Mouse (Mus musculus) brain, embryonic 14.5 days (tissue): ENCODE data around the gene Crb1. TPM values are rescaled to one million over a fixed set of nuclear protein-coding genes. Genes with fewer than 3 reads are reported as not detected.

Experiments used
- DNase-seq: peaks from one replicate; pipeline ENCODE4 v3.0.0-alpha.2; 2011; ENCODE audit warnings: low read depth
- CTCF ChIP-seq: fragments of 200-500 bp; IDR thresholded peaks from 2 replicates; pipeline ENCODE4 v1.5.1; 2012; ENCODE audit warnings: inconsistent platforms, mild to moderate bottlenecking, moderate library complexity, borderline replicate concordance; ENCODE audit not compliant: insufficient read depth, insufficient read length; ENCODE audit errors: extremely low read depth
- POLR2A ChIP-seq: fragments of 200-500 bp; IDR thresholded peaks from 2 replicates; pipeline ENCODE4 v1.6.1; 2012; ENCODE audit warnings: mild to moderate bottlenecking, inconsistent platforms, borderline replicate concordance; ENCODE audit not compliant: poor library complexity, insufficient read depth, insufficient read length, severe bottlenecking; ENCODE audit errors: extremely low read depth
- polyA plus RNA-seq: library from polyadenylated mRNA; depleted of rRNA; stranded (reverse); fragments of >200 nt; gene quantifications from 2 replicates; pipeline ENCODE4 v1.2.3, GENCODE M21; 2012; rRNA removed

The Crb1 gene
- polyA plus RNA-seq, 1 experiment: 4.4 TPM

- peak; percentile 85 for DNase-seq
- TF ChIP-seq CTCF (no peak), POLR2A (no peak)
Measured at GRCm38 (mm10) chr1:139153006-139153405, 223.9 kb downstream of the Crb1 start.

Other genes starting within 250 kb of the Crb1 start
- gene Zbtb41, start 45.2 kb upstream of the Crb1 start, polyA plus RNA-seq: 14.7 and 20.8 TPM in 2 replicates
- 5.1 and 6.5 TPM in 2 replicates for gene Aspm, start 77.7 kb upstream of the Crb1 start, polyA plus RNA-seq
- not detected in 2 replicates for gene F13b, start 124.6 kb upstream of the Crb1 start, polyA plus RNA-seq
- gene Cfhr1, start 183.2 kb upstream of the Crb1 start, polyA plus RNA-seq: 0.08 TPM in 1 of 2 replicates, not detected in the other